Mouse (Mus musculus): ENCODE measurements around the gene Ppp2r5d.

DNA sequence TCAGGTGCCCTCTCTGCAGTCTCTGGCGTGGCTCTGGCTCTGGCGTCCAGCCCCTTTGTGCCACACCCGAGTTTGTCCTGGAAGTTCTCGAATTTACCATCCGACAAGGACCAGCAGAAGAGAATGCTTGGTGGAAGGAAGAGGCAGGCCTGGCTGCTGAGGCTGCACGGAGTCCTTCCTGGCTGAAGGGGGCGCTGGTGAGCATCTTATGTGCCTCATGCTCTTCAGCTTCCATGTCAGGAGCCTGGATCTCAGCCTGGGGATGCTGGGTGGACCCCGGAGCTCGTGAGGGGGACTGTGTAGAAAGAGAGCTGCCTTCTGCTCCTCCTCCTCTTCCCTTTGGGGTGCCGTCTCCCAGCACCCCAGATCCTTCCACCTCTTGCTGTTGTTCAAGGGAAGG is 31.2 kb upstream of the Ppp2r5d start:
- TF ChIP-seq CTCF (IDR thresholded peaks at IDR 0.05; ENCODE audit: insufficient read depth, low read length): peak; percentile 46
- TF ChIP-seq POLR2A (IDR thresholded peaks at IDR 0.05; ENCODE audit: borderline replicate concordance, extremely low read depth, low read depth, low read length): no peak
